Mouse (Mus musculus): ENCODE data around the gene Olfr1113. TPM values are rescaled to one million over a fixed set of nuclear protein-coding genes. Genes with fewer than 3 reads are reported as not detected.
"Not testable (repeated sequence)": the region's sequence is repeated elsewhere in the genome, so short reads cannot be mapped to it uniquely, and the experiment has no call there.

Olfr1113 gene
- total RNA-seq (2021): not detected
- long read RNA-seq, experiment 1: 0 reads
- long read RNA-seq, experiment 2: 0 reads

- no peak for DNase-seq
Observed at GRCm38 (mm10) chr2:87208670-87209069, at the start of gene Olfr1113. Gene Olfr1113, plus strand, starts transcription at chr2:87208970.

DNA sequence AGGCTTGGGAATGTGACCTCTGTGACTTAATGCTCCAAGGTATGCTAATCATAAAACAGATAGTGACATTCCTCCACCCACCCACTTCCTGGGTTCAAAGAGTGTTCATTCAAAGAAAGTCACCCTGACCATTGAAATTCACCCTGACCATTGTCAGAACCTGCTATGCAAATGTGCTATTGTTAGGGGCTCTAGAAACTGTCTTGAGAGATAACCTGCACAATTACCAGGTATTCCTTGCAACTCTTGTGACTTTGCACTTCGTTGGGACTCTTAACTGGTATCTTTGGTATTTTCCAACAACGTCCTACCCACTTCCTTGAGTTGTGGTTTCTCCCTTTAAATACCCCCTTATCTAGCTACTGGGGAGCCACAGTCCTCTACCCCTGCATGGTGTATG is 41.0 kb upstream of the Olfr1113 start:
- not testable (repeated sequence) for DNase-seq

DNA sequence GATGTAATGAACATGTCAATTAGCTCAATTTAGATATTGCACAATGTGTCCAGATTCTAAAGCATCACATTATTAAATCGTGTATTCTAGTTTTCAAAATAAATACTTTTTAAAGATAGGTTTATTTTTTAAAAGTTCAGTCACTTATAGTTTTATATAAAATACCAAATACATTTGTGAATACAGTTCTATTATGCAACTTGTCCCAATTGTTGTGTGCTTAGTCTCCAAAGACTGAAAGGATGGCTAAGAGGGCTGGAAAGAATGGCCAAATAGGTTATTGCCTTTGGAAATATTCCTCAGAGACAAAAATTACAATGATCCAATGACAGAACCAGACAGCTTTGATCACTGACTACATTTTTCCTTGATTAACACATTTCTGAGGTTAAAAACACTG is 21.3 kb upstream of the Olfr1113 start, which contains the start of gene Olfr1112:
TSS of gene Olfr1112 (plus strand) at position 301 of the 400 bp plus-strand sequence.
- DNase-seq: no peak

GRCm38 (mm10) chr2:87247713-87248112 is 38.9 kb downstream of the Olfr1113 start, which contains the start of gene Olfr1115:
Gene Olfr1115, plus strand, starts transcription at chr2:87248013.
- no peak for DNase-seq

Small RNAs within 50 kb of the gene (microRNA-seq; reads per million reads assigned to microRNA genes)
- gene Gm27438: not detected

Other genes with a start within 250 kb of the Olfr1113 start
- not detected for gene Olfr1099, start 248.3 kb upstream of the Olfr1113 start, total RNA-seq (2021)
- not detected for gene Olfr1100, start 229.0 kb upstream of the Olfr1113 start, total RNA-seq (2021)
- gene Olfr1101, start 217.7 kb upstream of the Olfr1113 start, total RNA-seq (2021): not detected
- not detected for gene Olfr1102, start 210.6 kb upstream of the Olfr1113 start, total RNA-seq (2021)
- not detected for gene Olfr1104, start 181.9 kb upstream of the Olfr1113 start, total RNA-seq (2021)
- gene Olfr1105, start 172.4 kb upstream of the Olfr1113 start, total RNA-seq (2021): not detected
- not detected for gene Olfr1106, start 156.7 kb upstream of the Olfr1113 start, total RNA-seq (2021)
- not detected for gene Olfr1107, start 133.2 kb upstream of the Olfr1113 start, total RNA-seq (2021)
- not detected for gene Olfr1109, start 113.0 kb upstream of the Olfr1113 start, total RNA-seq (2021)
- gene Olfr259, start 94.4 kb upstream of the Olfr1113 start, total RNA-seq (2021): not detected
- not detected for gene Olfr1110, start 68.7 kb upstream of the Olfr1113 start, total RNA-seq (2021)
- not detected for gene Olfr1111, start 56.3 kb upstream of the Olfr1113 start, total RNA-seq (2021)
- gene Olfr1112, start 21.2 kb upstream of the Olfr1113 start, total RNA-seq (2021): not detected
- not detected for gene Olfr1115, start 39.0 kb downstream of the Olfr1113 start, total RNA-seq (2021)
- not detected for gene Olfr1116, start 58.6 kb downstream of the Olfr1113 start, total RNA-seq (2021)
- not detected for gene Olfr1118, start 98.6 kb downstream of the Olfr1113 start, total RNA-seq (2021)
- gene Olfr1120, start 145.8 kb downstream of the Olfr1113 start, total RNA-seq (2021): not detected
- not detected for gene Olfr1121, start 160.9 kb downstream of the Olfr1113 start, total RNA-seq (2021)
- not detected for gene Olfr1122, start 176.9 kb downstream of the Olfr1113 start, total RNA-seq (2021)
- gene Olfr1123, start 207.7 kb downstream of the Olfr1113 start, total RNA-seq (2021): not detected
- not detected for gene Olfr1124, start 221.3 kb downstream of the Olfr1113 start, total RNA-seq (2021)
- gene Olfr1126, start 245.0 kb downstream of the Olfr1113 start, total RNA-seq (2021): not detected

All from adrenal gland, postnatal 10 days (tissue).